Mouse (Mus musculus) natural killer cell, adult 2 months (primary cell): ENCODE data around the gene Aldh1b1.

Experiments used
- DNase-seq, 2 experiments: peaks; one replicate each; pipeline ENCODE4 v3.0.0; 2022; ENCODE audit warnings: low spot score in 2 of 2

Aldh1b1 gene

GRCm38 (mm10) chr4:45798964-45799363 is at the start of gene Aldh1b1:
Gene Aldh1b1, plus strand, starts transcription at chr4:45799022.
- DNase-seq: peak; percentile 62 to 67

- peak; percentile 5 to 12 for DNase-seq
These were observed 49.4 kb upstream of the Aldh1b1 start for GRCm38 (mm10) chr4:45749449-45749848.

GRCm38 (mm10) chr4:45750477-45750876 is 48.3 kb upstream of the Aldh1b1 start:
- no peak for DNase-seq

- no peak for DNase-seq
These were observed 45.5 kb upstream of the Aldh1b1 start for GRCm38 (mm10) chr4:45753211-45753809.

DNA sequence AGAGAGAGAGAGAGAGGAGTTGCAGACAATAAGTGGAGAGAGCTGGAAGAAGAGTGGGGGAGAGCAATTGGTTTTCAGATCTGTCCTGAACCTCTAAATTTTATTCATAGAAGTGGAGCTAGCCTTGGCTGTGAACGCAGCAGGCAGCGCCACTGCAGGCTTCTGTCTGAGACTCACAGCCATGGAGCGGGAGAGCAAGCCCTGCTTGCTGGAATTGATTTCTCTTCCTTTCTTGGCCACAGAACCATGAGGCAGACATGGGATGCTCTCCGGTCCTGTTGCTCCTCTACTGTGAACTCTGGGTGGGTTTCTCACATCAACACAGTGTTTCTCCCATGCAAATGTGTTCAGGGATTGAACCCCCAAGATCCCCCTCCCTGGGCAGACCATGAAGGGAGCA is 44.7 kb upstream of the Aldh1b1 start:
- no peak for DNase-seq

DNA sequence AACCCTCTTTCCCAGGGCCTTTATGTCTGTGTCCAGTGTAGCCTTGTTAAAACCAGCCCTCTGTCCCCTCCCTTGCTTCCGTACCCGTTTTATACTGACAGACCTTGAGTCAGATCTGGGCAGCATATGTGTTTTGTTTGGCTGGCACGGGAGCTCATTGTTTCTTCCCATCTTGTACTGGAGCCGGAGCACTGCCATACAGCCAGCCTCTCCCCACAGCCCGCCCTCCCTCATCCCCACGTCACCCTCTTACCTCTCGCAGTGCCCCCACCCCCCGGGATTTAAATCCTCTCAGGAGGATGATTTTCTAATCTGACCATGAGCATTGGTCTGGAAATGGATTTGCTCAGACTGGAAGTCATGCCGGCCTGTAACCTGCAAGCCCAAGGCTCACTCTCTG is 43.7 kb upstream of the Aldh1b1 start:
- no peak for DNase-seq

GRCm38 (mm10) chr4:45755881-45756280 is 42.9 kb upstream of the Aldh1b1 start:
- no peak for DNase-seq

- no peak for DNase-seq
These were observed 40.9 kb upstream of the Aldh1b1 start for GRCm38 (mm10) chr4:45757941-45758340.

DNA sequence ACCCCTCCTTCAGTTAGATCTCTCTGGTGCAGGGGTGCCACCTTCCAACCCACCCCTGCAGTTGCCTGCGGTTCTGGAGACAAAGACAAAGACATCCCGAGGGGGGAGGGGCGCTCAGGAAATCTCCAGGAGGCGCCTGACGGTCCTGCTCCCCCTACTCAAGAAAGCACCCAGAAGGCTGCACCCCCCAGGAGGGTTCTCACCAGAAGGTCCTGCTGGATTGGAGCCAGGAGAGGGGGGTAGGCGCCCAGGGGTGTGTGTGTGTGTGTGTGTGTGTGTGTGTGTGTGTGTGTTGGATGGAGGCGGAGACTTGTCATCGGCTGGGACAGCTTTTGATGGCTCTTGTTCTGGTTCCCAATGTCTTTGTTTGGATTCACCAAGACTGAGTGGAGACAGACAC is 39.4 kb upstream of the Aldh1b1 start:
- no peak for DNase-seq

GRCm38 (mm10) chr4:45762600-45762999 is 36.2 kb upstream of the Aldh1b1 start:
- DNase-seq: no peak

- DNase-seq: no peak
These were observed 35.3 kb upstream of the Aldh1b1 start for GRCm38 (mm10) chr4:45763288-45764140.

DNA sequence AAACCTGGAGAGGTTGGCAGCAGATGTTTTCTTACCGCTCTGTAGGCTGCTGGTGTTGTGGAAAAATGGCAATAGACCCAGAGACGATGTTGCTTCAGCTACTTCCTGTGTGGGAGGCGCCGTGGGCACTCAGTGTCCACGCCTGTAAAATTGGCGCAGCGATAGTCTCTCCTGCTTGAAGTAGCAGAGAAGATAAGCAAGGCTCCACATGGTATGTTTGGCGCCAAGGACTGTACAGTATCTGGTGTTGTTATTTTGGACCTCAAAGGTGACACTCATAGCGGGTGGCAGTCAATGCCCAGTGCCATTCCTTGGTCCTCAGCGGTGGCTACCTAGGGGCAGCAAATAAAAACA is 34.7 kb upstream of the Aldh1b1 start:
- DNase-seq: peak; percentile 16 to 33

- DNase-seq: no peak
These were observed 33.7 kb upstream of the Aldh1b1 start for GRCm38 (mm10) chr4:45765121-45765564.

DNA sequence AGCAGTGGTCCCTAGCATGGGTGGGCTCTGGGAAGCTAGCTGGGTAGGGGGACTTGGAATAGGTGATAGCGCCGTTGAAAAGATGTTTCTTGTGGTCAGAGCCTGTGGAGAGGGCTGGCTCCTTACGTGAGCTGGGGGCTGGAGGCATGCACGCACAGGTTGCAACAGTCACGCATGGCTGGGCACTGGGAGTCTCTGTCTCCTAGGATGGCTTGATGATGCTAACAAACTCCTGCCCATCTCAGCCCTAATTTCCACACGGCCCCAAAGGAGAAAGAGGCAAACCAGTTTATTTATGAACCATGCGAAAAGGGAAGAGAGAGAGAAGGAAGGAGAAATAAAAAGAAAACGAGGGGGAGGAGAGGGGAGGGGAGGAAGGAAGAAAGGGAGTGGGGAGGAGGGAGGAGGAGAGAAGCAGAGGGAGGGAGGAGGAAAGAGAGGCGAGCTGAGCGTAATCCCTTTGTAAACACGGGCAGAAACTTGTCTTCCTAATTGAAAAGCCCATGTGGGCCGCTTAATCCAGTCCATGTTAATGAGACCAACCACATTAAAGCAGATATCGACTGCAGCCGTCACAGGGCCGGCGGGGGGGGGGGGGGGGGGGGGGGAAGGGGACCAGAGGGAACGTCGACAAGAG is 33.1 kb upstream of the Aldh1b1 start:
- no peak for DNase-seq

- DNase-seq: no peak
These were observed 32.0 kb upstream of the Aldh1b1 start for GRCm38 (mm10) chr4:45766774-45767173.

GRCm38 (mm10) chr4:45767891-45768558 is 30.8 kb upstream of the Aldh1b1 start:
- no peak for DNase-seq

DNA sequence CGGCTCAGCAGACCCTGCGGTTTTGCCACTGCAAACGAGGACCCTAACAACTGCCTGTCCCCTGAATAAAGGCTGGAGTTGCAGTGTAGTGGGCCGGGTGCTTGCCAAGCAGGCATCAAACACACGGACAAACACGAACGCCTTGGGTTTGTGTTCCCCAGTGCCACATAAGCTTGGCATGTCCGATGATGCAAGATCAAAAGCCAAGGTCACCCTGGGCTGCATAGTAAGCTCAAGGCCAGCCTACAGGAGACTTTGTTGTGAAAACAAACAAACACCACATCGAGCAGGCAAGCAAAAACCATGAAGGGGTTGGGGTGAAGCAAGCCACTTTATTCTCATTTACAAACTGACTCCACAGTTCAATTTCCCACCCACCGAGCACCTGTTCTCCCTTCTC is 29.7 kb upstream of the Aldh1b1 start:
- DNase-seq: no peak

- no peak for DNase-seq
These were observed 28.8 kb upstream of the Aldh1b1 start for GRCm38 (mm10) chr4:45769791-45770637.

- DNase-seq: no peak
These were observed 28.2 kb upstream of the Aldh1b1 start for GRCm38 (mm10) chr4:45770638-45771033.

- DNase-seq: no peak
These were observed 27.6 kb upstream of the Aldh1b1 start for GRCm38 (mm10) chr4:45771173-45771572.

DNA sequence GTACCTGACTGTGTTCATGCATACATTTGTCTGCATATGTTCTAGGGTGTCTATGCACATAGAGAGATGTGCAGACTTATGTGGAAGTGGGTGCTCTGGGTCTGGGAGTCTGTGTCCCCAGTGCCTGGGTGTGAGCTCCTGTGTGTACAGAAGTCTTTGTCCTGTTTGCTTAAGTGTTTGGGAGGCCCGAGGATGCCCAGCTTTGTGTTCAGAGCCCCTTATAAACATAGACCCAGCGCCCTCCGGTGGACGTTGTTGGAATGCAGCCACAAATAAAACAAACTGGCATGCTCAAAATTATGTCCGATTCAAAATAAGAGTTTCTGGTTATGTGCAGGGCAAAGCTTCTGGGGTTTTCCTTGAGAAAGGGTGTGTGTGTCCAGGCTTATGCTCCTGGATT is 27.2 kb upstream of the Aldh1b1 start:
- peak; percentile 14 to 16 for DNase-seq
